Mouse (Mus musculus): ENCODE measurements around the gene Clec16a. TPM values are rescaled to one million over a fixed set of nuclear protein-coding genes. Genes with fewer than 3 reads are reported as not detected.

Clec16a gene
- total RNA-seq, 4 experiments from 2014 or later: 37.2 to 55.9 (median 51.3) TPM

GRCm38 (mm10) chr16:10768821-10769220 lies 223.7 kb downstream of the Clec16a start:
- DNase-seq: peak; percentile 80

- DNase-seq: no peak
Observed at GRCm38 (mm10) chr16:10769661-10770060, 224.5 kb downstream of the Clec16a start.

- no peak for DNase-seq
Observed at GRCm38 (mm10) chr16:10770531-10771325, 225.6 kb downstream of the Clec16a start.

GRCm38 (mm10) chr16:10771769-10772510 lies 226.8 kb downstream of the Clec16a start:
- DNase-seq: peak; percentile 62

GRCm38 (mm10) chr16:10773543-10773942 lies 228.4 kb downstream of the Clec16a start:
- no peak for DNase-seq

- DNase-seq: no peak
Observed at GRCm38 (mm10) chr16:10774726-10775125, 229.6 kb downstream of the Clec16a start.

- peak; percentile 69 for DNase-seq
Observed at GRCm38 (mm10) chr16:10776322-10776721, 231.2 kb downstream of the Clec16a start.

- DNase-seq: no peak
Observed at GRCm38 (mm10) chr16:10777579-10778160, 232.5 kb downstream of the Clec16a start.

- no peak for DNase-seq
Observed at GRCm38 (mm10) chr16:10780631-10781120, 235.5 kb downstream of the Clec16a start.

- DNase-seq: no peak
Observed at GRCm38 (mm10) chr16:10781862-10782371, 236.8 kb downstream of the Clec16a start.

- no peak for DNase-seq
Observed at GRCm38 (mm10) chr16:10782377-10783151, 237.4 kb downstream of the Clec16a start.

GRCm38 (mm10) chr16:10783152-10783434 lies 238.0 kb downstream of the Clec16a start:
- no peak for DNase-seq

- no peak for DNase-seq
Observed at GRCm38 (mm10) chr16:10783451-10783850, 238.3 kb downstream of the Clec16a start.

- DNase-seq: no peak
Observed at GRCm38 (mm10) chr16:10783883-10784792, 239.0 kb downstream of the Clec16a start.

- DNase-seq: peak; percentile 85
Observed at GRCm38 (mm10) chr16:10784793-10785370, 239.7 kb downstream of the Clec16a start.

- DNase-seq: peak; percentile 81
Observed at GRCm38 (mm10) chr16:10785371-10786231, 240.5 kb downstream of the Clec16a start, which contains the start of gene Socs1. TSS of gene Socs1 (minus strand) at chr16:10785536.

- peak; percentile 81 for DNase-seq
Observed at GRCm38 (mm10) chr16:10786288-10786687, 241.1 kb downstream of the Clec16a start.

GRCm38 (mm10) chr16:10786782-10787547 lies 241.8 kb downstream of the Clec16a start:
- DNase-seq: no peak

- no peak for DNase-seq
Observed at GRCm38 (mm10) chr16:10787548-10788058, 242.5 kb downstream of the Clec16a start.

Measured in adrenal gland, adult 8-10 months (tissue).